8 mouse cellular contexts compared by ENCODE assay signal in the genomic region with DNA sequence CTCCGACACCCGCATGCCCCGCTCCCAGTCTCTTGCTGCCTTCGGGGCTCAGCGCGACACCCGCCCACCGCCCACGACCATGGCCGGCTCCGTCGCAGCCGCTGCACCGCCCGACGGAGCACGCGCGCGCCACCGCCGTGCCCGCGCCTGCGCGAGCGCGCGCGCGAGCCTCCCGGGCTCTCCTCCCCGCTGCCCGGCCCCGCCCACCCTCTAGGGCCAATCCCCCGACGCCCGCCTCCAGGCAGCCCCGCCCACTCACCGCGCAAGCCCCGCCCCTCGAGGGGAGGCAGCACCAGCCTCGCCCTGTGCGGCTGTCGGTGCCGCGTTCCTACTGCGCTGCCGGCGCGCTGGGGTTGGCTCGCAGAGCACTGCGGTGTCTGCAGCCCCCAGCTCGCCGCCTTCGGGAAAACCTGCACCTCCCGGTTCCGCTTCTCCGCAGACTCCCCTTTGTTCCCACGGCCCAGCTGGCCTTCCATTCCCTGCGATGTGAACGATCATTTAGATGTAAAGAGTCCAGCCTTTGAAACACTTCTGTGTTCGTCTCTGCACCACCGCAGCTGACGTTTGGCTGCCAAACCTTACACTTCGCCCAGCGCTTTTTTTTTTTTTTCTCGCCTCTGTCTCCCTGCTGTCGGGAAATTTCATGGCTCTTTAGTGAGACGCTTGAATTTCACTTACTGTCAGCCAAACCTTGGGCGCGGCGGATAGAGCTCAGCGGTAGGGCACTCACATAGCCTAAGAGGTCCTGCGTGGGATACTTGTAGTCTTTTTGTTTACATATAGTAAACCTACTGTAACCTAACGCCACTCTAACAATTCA. TPM values are rescaled to one million over a fixed set of nuclear protein-coding genes. Genes with fewer than 3 reads are reported as not detected.
DNase-seq lines count a peak whose midpoint lies in the region; ATAC-seq and TF ChIP-seq lines count a peak whose summit lies in the region.

TSS of gene Pik3cb (minus strand) at position 559 of the 820 bp plus-strand sequence.

- H3K4me2 ChIP-seq in embryonic facial prominence, embryonic 13.5 days: peak within 1 kb of the TSS; percentile 73
- peak within 1 kb of the TSS; percentile 72 for H3K4me2 ChIP-seq in limb, embryonic 14.5 days (replicated peaks; ENCODE audit: low read depth, low read length, severe bottlenecking)
- peak within 1 kb of the TSS; percentile 59 for H3K4me2 ChIP-seq in midbrain, postnatal 0 days (ENCODE audit: low read depth, low read length, poor library complexity, severe bottlenecking)

- no peaks in the 10 kb centered on the region for H3K9me3 ChIP-seq in embryonic facial prominence, embryonic 13.5 days
- no peaks in the 10 kb centered on the region for H3K9me3 ChIP-seq in limb, embryonic 14.5 days (ENCODE audit: control insufficient read depth, low read length)
- no peaks in the 10 kb centered on the region for H3K9me3 ChIP-seq in midbrain, postnatal 0 days (ENCODE audit: low read length)

- no peak for TF ChIP-seq POLR2A in limb, embryonic 14.5 days (IDR thresholded peaks at IDR 0.05; ENCODE audit: borderline replicate concordance, extremely low read depth, insufficient read depth, insufficient read length)

- DNase-seq in 3134 (ENCODE audit: extremely low read depth, insufficient read length, low spot score): peak; percentile 91
- DNase-seq in adrenal gland, postnatal 36 days: peak; percentile 99
- DNase-seq in heart, adult 8-10 months (ENCODE audit: low spot score): peak; percentile 95
- DNase-seq in kidney, adult 9 months: peak; percentile 95
- peak; percentile 86 for DNase-seq in limb, embryonic 14.5 days (ENCODE audit: low spot score)
- DNase-seq in midbrain, postnatal 0 days (ENCODE audit: low spot score): peak; percentile 92
- peak; percentile 99 for DNase-seq in spleen, postnatal 14 days (ENCODE audit: low spot score in 2 of 2)

- no peaks in the 10 kb centered on the region for H3K36me3 ChIP-seq in embryonic facial prominence, embryonic 13.5 days
- no peaks in the 10 kb centered on the region for H3K36me3 ChIP-seq in limb, embryonic 14.5 days (ENCODE audit: control insufficient read depth, insufficient read depth, low read length)
- H3K36me3 ChIP-seq in midbrain, postnatal 0 days (ENCODE audit: insufficient read depth, low read length): no peaks in the 10 kb centered on the region

- peak within 1 kb of the TSS; percentile 80 for H3K9ac ChIP-seq in embryonic facial prominence, embryonic 13.5 days
- peak within 1 kb of the TSS; percentile 71 for H3K9ac ChIP-seq in limb, embryonic 14.5 days (ENCODE audit: low read depth, low read length, severe bottlenecking)
- H3K9ac ChIP-seq in midbrain, postnatal 0 days (replicated peaks; ENCODE audit: low read length, poor library complexity, severe bottlenecking): peak within 1 kb of the TSS; percentile 88

- peak within 1 kb of the TSS; percentile 83 for H3K4me3 ChIP-seq in embryonic facial prominence, embryonic 13.5 days
- peak within 1 kb of the TSS; percentile 75 for H3K4me3 ChIP-seq in limb, embryonic 14.5 days (replicated peaks; ENCODE audit: low read length)
- peak within 1 kb of the TSS; percentile 85 for H3K4me3 ChIP-seq in midbrain, postnatal 0 days (ENCODE audit: low read depth, low read length)

- TF ChIP-seq CTCF in midbrain, postnatal 0 days (IDR thresholded peaks at IDR 0.05): no peak

- H3K4me1 ChIP-seq in embryonic facial prominence, embryonic 13.5 days: 0 out of 2 replicates have a peak, but pooled peaks cover 8% of the 10 kb centered on the region
- no peaks in the 10 kb centered on the region for H3K4me1 ChIP-seq in limb, embryonic 14.5 days (ENCODE audit: control insufficient read depth, insufficient read depth, low read length)
- peaks cover 12% of the 10 kb centered on the region for H3K4me1 ChIP-seq in midbrain, postnatal 0 days (ENCODE audit: insufficient read depth, low read length)

- peak; percentile 94 for ATAC-seq in embryonic facial prominence, embryonic 13.5 days (ENCODE audit: insufficient number of reproducible peaks, insufficient read depth, low FRiP score, low TSS enrichment, low read depth)
- ATAC-seq in limb, embryonic 14.5 days (ENCODE audit: low FRiP score, low read depth): peak; percentile 95
- peak; percentile 93 for ATAC-seq in midbrain, postnatal 0 days (ENCODE audit: low FRiP score)

- under 1% methylated on average over 51 of the region's 77 CpGs for WGBS in embryonic facial prominence, embryonic 13.5 days
- under 1% methylated on average over 49 of the region's 77 CpGs for WGBS in limb, embryonic 14.5 days
- under 1% methylated on average over 65 of the region's 77 CpGs for WGBS in midbrain, postnatal 0 days

- H3K27me3 ChIP-seq in embryonic facial prominence, embryonic 13.5 days: peaks cover 41% of the 10 kb centered on the region
- peaks cover 13% of the 10 kb centered on the region; the same call in 1 of the 2 replicates for H3K27me3 ChIP-seq in limb, embryonic 14.5 days (ENCODE audit: control insufficient read depth, insufficient read depth, low read length)
- H3K27me3 ChIP-seq in midbrain, postnatal 0 days (ENCODE audit: insufficient read depth, low read length): no peaks in the 10 kb centered on the region

- peak within 1 kb of the TSS; percentile 28; the same call in 1 of the 2 replicates for H3K27ac ChIP-seq in embryonic facial prominence, embryonic 13.5 days
- H3K27ac ChIP-seq in limb, embryonic 14.5 days (replicated peaks; ENCODE audit: low read depth, low read length): 0 out of 2 replicates have a peak within 1 kb of the TSS, but pooled peaks have one; percentile 26
- H3K27ac ChIP-seq in midbrain, postnatal 0 days (ENCODE audit: low read depth, low read length): peak within 1 kb of the TSS; percentile 95

RNA-seq across cellular contexts. Expression of gene Pik3cb, which starts in this region (rescaled TPM):
- total RNA-seq in adrenal gland, postnatal 36 days (2021): 10 to 100 TPM; 16.9 to 18.3 TPM
- 1.6 and 2.6 TPM in 2 replicates for polyA plus RNA-seq in embryonic facial prominence, embryonic 13.5 days (2015; fragmentation: Nextera tagmentation; extraction: Ambion mirVana)
- 10 to 100 TPM; 11.9 to 12.9 (median 12.3) TPM for total RNA-seq in heart, adult 8-10 months (2022)
- polyA plus RNA-seq in limb, embryonic 14.5 days (2012; rRNA removed): 2.4 and 3.1 TPM in 2 replicates
- polyA plus RNA-seq in limb, embryonic 14.5 days (2014; fragmentation: Nextera tagmentation; extraction: Ambion mirVana): 1.0 and 1.1 TPM in 2 replicates
- total RNA-seq in midbrain, postnatal 0 days (2014; rRNA removed): 5.8 and 8.4 TPM in 2 replicates
- 3.2 and 3.8 TPM in 2 replicates for polyA plus RNA-seq in midbrain, postnatal 0 days (2015; fragmentation: Nextera tagmentation; extraction: Ambion mirVana)

Comparison
In these comparisons a context has a peak if more than half of its experiments do, and no peak if none do; other contexts are left out.
1. Peak in every context shown above with its lines: DNase-seq, ATAC-seq, H3K4me3 ChIP-seq and H3K27ac ChIP-seq.
2. H3K27ac ChIP-seq: peak in every context shown above with its lines; median percentile 95 in midbrain, postnatal 0 days; 28 in embryonic facial prominence, embryonic 13.5 days; 26 in limb, embryonic 14.5 days.